Mouse (Mus musculus) heart, embryonic 15.5 days (tissue): ENCODE data around the gene Gm10912. TPM values are rescaled to one million over a fixed set of nuclear protein-coding genes. Genes with fewer than 3 reads are reported as not detected.
"Not testable (repeated sequence)": the region's sequence is repeated elsewhere in the genome, so short reads cannot be mapped to it uniquely, and the experiment has no call there.

Experiments used
- ATAC-seq: fragments of 200-750 bp; cut with Nextera tagmentation; replicated peaks from 2 replicates; pipeline ENCODE4 v1.8.0; 2017; ENCODE audit warnings: low read depth, moderate TSS enrichment; ENCODE audit not compliant: insufficient number of reproducible peaks, insufficient read depth, low FRiP score
- H3K27ac ChIP-seq: fragments of 300-500 bp; sonication (generic); 2 replicates; pipeline ENCODE4 v1.5.1; 2015; ENCODE audit warnings: mild to moderate bottlenecking, inconsistent platforms
- H3K27me3 ChIP-seq: fragments of 300-500 bp; sonication (generic); 2 replicates; pipeline ENCODE4 v1.6.1; 2015; ENCODE audit warnings: inconsistent platforms
- H3K36me3 ChIP-seq: fragments of 300-500 bp; sonication (generic); 2 replicates; pipeline ENCODE4 v1.6.1; 2015; ENCODE audit warnings: mild to moderate bottlenecking, inconsistent platforms
- H3K4me1 ChIP-seq: fragments of 300-500 bp; sonication (generic); replicated peaks from 2 replicates; pipeline ENCODE4 v1.6.1; 2015; ENCODE audit warnings: inconsistent platforms
- H3K4me2 ChIP-seq: fragments of 300-500 bp; sonication (generic); 2 replicates; pipeline ENCODE4 v1.6.1; 2015; ENCODE audit warnings: inconsistent platforms, mild to moderate bottlenecking, moderate library complexity
- H3K4me3 ChIP-seq: fragments of 300-500 bp; sonication (generic); 2 replicates; pipeline ENCODE4 v1.5.1; 2015; ENCODE audit warnings: mild to moderate bottlenecking, inconsistent platforms
- H3K9ac ChIP-seq: fragments of 300-500 bp; sonication (generic); 2 replicates; pipeline ENCODE4 v1.6.1; 2015; ENCODE audit warnings: mild to moderate bottlenecking, inconsistent platforms
- H3K9me3 ChIP-seq: fragments of 300-500 bp; sonication (generic); replicated peaks from 2 replicates; pipeline ENCODE4 v1.6.1; 2016; ENCODE audit warnings: inconsistent platforms
- WGBS: fragments of 180-500 bp; shearing (Covaris S2); methylation state at CpG from one replicate; pipeline ENCODE4 v1.1.7; 2015; ENCODE audit warnings: mixed read lengths; 5-methylcytosine and 5-hydroxymethylcytosine counted together
- polyA plus RNA-seq: library from polyadenylated mRNA; unstranded; fragments of >200 nt; fragmentation: Nextera tagmentation; extraction: Ambion mirVana; gene quantifications from 2 replicates; pipeline ENCODE4 v1.2.1, GENCODE M21; 2015

Gene Gm10912
- polyA plus RNA-seq, 1 experiment from 2014 or later = 0.10 TPM

GRCm38 (mm10) chr2:104038236-104038635 is 27.4 kb upstream of the Gm10912 start:
- Histone ChIP-seq H3K4me1 (no peaks in the 10 kb centered on the region), H3K27me3 (no peaks in the 10 kb centered on the region), H3K9ac (no peak overlapping the region), H3K27ac (no peak overlapping the region), H3K4me3 (no peak overlapping the region), H3K9me3 (no peaks in the 10 kb centered on the region), H3K4me2 (no peak overlapping the region), H3K36me3 (peaks cover 42% of the 10 kb centered on the region)
- ATAC-seq = no peak
- 80% methylated on average over 2 of the region's 2 CpGs for WGBS

GRCm38 (mm10) chr2:104041632-104042031 is 24.0 kb upstream of the Gm10912 start:
- Histone ChIP-seq H3K27me3 (no peaks in the 10 kb centered on the region), H3K9me3 (no peaks in the 10 kb centered on the region), H3K4me2 (no peak overlapping the region), H3K4me3 (no peak overlapping the region), H3K9ac (no peak overlapping the region), H3K36me3 (peaks cover 43% of the 10 kb centered on the region), H3K4me1 (no peaks in the 10 kb centered on the region), H3K27ac (no peak overlapping the region)
- WGBS = 55% methylated on average over 5 of the region's 5 CpGs
- ATAC-seq = no peak

- Histone ChIP-seq H3K4me1 (no peaks in the 10 kb centered on the region), H3K4me3 (no peak overlapping the region), H3K4me2 (no peak overlapping the region), H3K9me3 (no peaks in the 10 kb centered on the region), H3K9ac (no peak overlapping the region), H3K27ac (no peak overlapping the region), H3K27me3 (no peaks in the 10 kb centered on the region), H3K36me3 (peaks cover 37% of the 10 kb centered on the region)
- no peak for ATAC-seq
- WGBS = 93% methylated on average over 15 of the region's 15 CpGs
Observed at GRCm38 (mm10) chr2:104042766-104043165, 22.9 kb upstream of the Gm10912 start.

- no peak overlapping the region for H3K27ac ChIP-seq
- no peaks in the 10 kb centered on the region for H3K4me1 ChIP-seq
- no peak for ATAC-seq
- H3K9me3 ChIP-seq = no peaks in the 10 kb centered on the region
- peaks cover 35% of the 10 kb centered on the region for H3K36me3 ChIP-seq
- WGBS = 55% methylated on average over 5 of the region's 5 CpGs
- no peak overlapping the region for H3K4me3 ChIP-seq
- H3K4me2 ChIP-seq = no peak overlapping the region
- H3K9ac ChIP-seq = no peak overlapping the region
- H3K27me3 ChIP-seq = no peaks in the 10 kb centered on the region
Observed at GRCm38 (mm10) chr2:104043624-104044478, 21.8 kb upstream of the Gm10912 start.

GRCm38 (mm10) chr2:104044479-104045080 is 21.0 kb upstream of the Gm10912 start:
- WGBS = 57% methylated on average over 1 of the region's 1 CpGs
- no peak overlapping the region for H3K9ac ChIP-seq
- no peak overlapping the region for H3K4me3 ChIP-seq
- no peak for ATAC-seq
- H3K9me3 ChIP-seq = no peaks in the 10 kb centered on the region
- H3K4me2 ChIP-seq = no peak overlapping the region
- H3K27ac ChIP-seq = no peak overlapping the region
- no peaks in the 10 kb centered on the region for H3K27me3 ChIP-seq
- peaks cover 36% of the 10 kb centered on the region for H3K36me3 ChIP-seq
- H3K4me1 ChIP-seq = no peaks in the 10 kb centered on the region

GRCm38 (mm10) chr2:104058381-104058780 is 7.2 kb upstream of the Gm10912 start:
- H3K4me2 ChIP-seq = no peak overlapping the region
- no peak for ATAC-seq
- peaks cover 58% of the 10 kb centered on the region for H3K36me3 ChIP-seq
- no peak overlapping the region for H3K27ac ChIP-seq
- no peaks in the 10 kb centered on the region for H3K27me3 ChIP-seq
- H3K4me3 ChIP-seq = no peak overlapping the region
- no peaks in the 10 kb centered on the region for H3K9me3 ChIP-seq
- no peaks in the 10 kb centered on the region for H3K4me1 ChIP-seq
- WGBS = 73% methylated on average over 1 of the region's 1 CpGs
- H3K9ac ChIP-seq = no peak overlapping the region

- no peaks in the 10 kb centered on the region for H3K9me3 ChIP-seq
- H3K27ac ChIP-seq = no peak overlapping the region
- no peak overlapping the region for H3K9ac ChIP-seq
- H3K4me3 ChIP-seq = no peak overlapping the region
- H3K36me3 ChIP-seq = peaks cover 52% of the 10 kb centered on the region
- H3K4me2 ChIP-seq = no peak overlapping the region
- no peak for ATAC-seq
- no peaks in the 10 kb centered on the region for H3K27me3 ChIP-seq
- no peaks in the 10 kb centered on the region for H3K4me1 ChIP-seq
- WGBS = 90% methylated on average over 4 of the region's 4 CpGs
Observed at GRCm38 (mm10) chr2:104058954-104059353, 6.7 kb upstream of the Gm10912 start.

GRCm38 (mm10) chr2:104059786-104060185 is 5.8 kb upstream of the Gm10912 start:
- no peak overlapping the region for H3K4me3 ChIP-seq
- H3K9me3 ChIP-seq = no peaks in the 10 kb centered on the region
- WGBS = 81% methylated on average over 10 of the region's 10 CpGs
- ATAC-seq = no peak
- H3K27me3 ChIP-seq = no peaks in the 10 kb centered on the region
- H3K4me1 ChIP-seq = no peaks in the 10 kb centered on the region
- no peak overlapping the region for H3K27ac ChIP-seq
- H3K36me3 ChIP-seq = peaks cover 44% of the 10 kb centered on the region
- H3K4me2 ChIP-seq = no peak overlapping the region
- no peak overlapping the region for H3K9ac ChIP-seq

GRCm38 (mm10) chr2:104060996-104061395 is 4.6 kb upstream of the Gm10912 start:
- peaks cover 36% of the 10 kb centered on the region for H3K36me3 ChIP-seq
- H3K27ac ChIP-seq = no peak overlapping the region
- H3K4me2 ChIP-seq = no peak overlapping the region
- H3K9ac ChIP-seq = no peak overlapping the region
- ATAC-seq = no peak
- H3K4me1 ChIP-seq = no peaks in the 10 kb centered on the region
- H3K27me3 ChIP-seq = no peaks in the 10 kb centered on the region
- no peaks in the 10 kb centered on the region for H3K9me3 ChIP-seq
- 95% methylated on average over 6 of the region's 6 CpGs for WGBS
- no peak overlapping the region for H3K4me3 ChIP-seq

- Histone ChIP-seq H3K36me3 (peaks cover 36% of the 10 kb centered on the region), H3K9ac (no peak overlapping the region)
- no peak for ATAC-seq
Observed at GRCm38 (mm10) chr2:104062665-104063064, 3.0 kb upstream of the Gm10912 start.

GRCm38 (mm10) chr2:104064152-104064551 is 1.5 kb upstream of the Gm10912 start:
- H3K4me1 ChIP-seq = 0 out of 2 replicates have a peak, but pooled peaks cover 5% of the 10 kb centered on the region
- no peak overlapping the region for H3K4me2 ChIP-seq
- no peak overlapping the region for H3K9ac ChIP-seq
- H3K4me3 ChIP-seq = no peak overlapping the region
- WGBS = 84% methylated on average over 2 of the region's 2 CpGs
- no peaks in the 10 kb centered on the region for H3K27me3 ChIP-seq
- H3K27ac ChIP-seq = no peak overlapping the region
- H3K9me3 ChIP-seq = no peaks in the 10 kb centered on the region
- ATAC-seq = no peak
- peaks cover 33% of the 10 kb centered on the region for H3K36me3 ChIP-seq

More at GRCm38 (mm10) chr2:104062665-104063064, 3.0 kb upstream of the Gm10912 start:
- H3K27ac ChIP-seq = no peak overlapping the region
- H3K27me3 ChIP-seq = no peaks in the 10 kb centered on the region
- no peak overlapping the region for H3K4me2 ChIP-seq
- H3K4me3 ChIP-seq = no peak overlapping the region
- H3K9me3 ChIP-seq = no peaks in the 10 kb centered on the region
- no peaks in the 10 kb centered on the region for H3K4me1 ChIP-seq

GRCm38 (mm10) chr2:104068450-104068849 is 2.8 kb downstream of the Gm10912 start, which contains the start of gene Gm10799:
Gene Gm10799, minus strand, starts transcription at chr2:104068550.
- H3K27ac ChIP-seq, H3K4me2 ChIP-seq, H3K4me3 ChIP-seq, H3K9ac ChIP-seq, H3K36me3 ChIP-seq, ATAC-seq, H3K27me3 ChIP-seq, H3K9me3 ChIP-seq: not testable (repeated sequence)
- peaks cover 13% of the 10 kb centered on the region; the same call in 1 of the 2 replicates for H3K4me1 ChIP-seq
- WGBS = 61% methylated on average over 7 of the region's 7 CpGs
